9 mouse cellular contexts compared by ENCODE assay signal in the genomic region with DNA sequence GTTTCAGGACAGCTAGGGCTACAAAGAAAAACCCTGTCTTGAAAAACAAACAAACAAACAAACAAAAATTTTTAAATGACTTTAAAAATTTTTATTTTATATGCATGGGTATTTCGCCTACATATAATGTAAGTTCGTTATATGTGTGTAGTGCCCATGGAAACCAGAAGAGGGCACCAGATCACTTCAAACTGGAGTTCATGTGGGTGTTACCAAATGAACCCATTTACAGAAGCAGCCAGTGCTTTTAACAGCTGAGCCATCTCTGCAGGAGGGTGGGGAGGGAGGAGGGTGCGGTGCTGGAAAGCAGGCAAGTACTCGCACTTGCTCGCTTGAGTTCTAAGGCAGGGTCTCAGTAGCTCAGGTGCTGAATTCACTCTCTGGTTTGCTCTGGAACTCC. TPM values are rescaled to one million over a fixed set of nuclear protein-coding genes. Genes with fewer than 3 reads are reported as not detected.
A peak's percentile ranks its signal among the peaks of the same experiment; 100 is the strongest.
DNase-seq lines count a peak whose midpoint lies in the region; ATAC-seq and TF ChIP-seq lines count a peak whose summit lies in the region.
"Had no signal": no experiment of that assay in that cellular context is flagged by ENCODE, and none has a peak within 500 bp of the region (broad histone marks: within the 10 kb centered on the region; RNA-seq: fewer than 3 reads in every experiment).

No protein-coding gene starts in this region.

- H3K9me3 ChIP-seq in liver, postnatal 0 days (ENCODE audit: low read length), result no peaks in the 10 kb centered on the region
- H3K9me3 ChIP-seq: neural tube, embryonic 13.5 days had no signal

- H3K4me2 ChIP-seq in liver, postnatal 0 days (ENCODE audit: low read depth, low read length), result no peak overlapping the region
- H3K4me2 ChIP-seq: neural tube, embryonic 13.5 days had no signal

- no peak overlapping the region for H3K27ac ChIP-seq in heart, adult 2 months
- H3K27ac ChIP-seq in liver, postnatal 0 days (ENCODE audit: low read depth), result no peak overlapping the region
- H3K27ac ChIP-seq: neural tube, embryonic 13.5 days had no signal

- TF ChIP-seq CTCF in heart, adult 2 months (IDR thresholded peaks at IDR 0.05), result peak; percentile 77
- TF ChIP-seq CTCF in liver, postnatal 0 days (IDR thresholded peaks at IDR 0.05; ENCODE audit: low read depth), result peak; percentile 75

- no peak overlapping the region for H3K4me3 ChIP-seq in heart, adult 2 months
- no peak overlapping the region for H3K4me3 ChIP-seq in liver, postnatal 0 days (ENCODE audit: low read depth, low read length)
- H3K4me3 ChIP-seq: neural tube, embryonic 13.5 days had no signal

- no peaks in the 10 kb centered on the region for H3K36me3 ChIP-seq in heart, adult 2 months (ENCODE audit: control insufficient read depth, insufficient read depth, low read length)
- peaks cover 5% of the 10 kb centered on the region for H3K36me3 ChIP-seq in liver, postnatal 0 days (replicated peaks; ENCODE audit: insufficient read depth, low read length)

- no peaks in the 10 kb centered on the region for H3K27me3 ChIP-seq in heart, adult 2 months (ENCODE audit: control insufficient read depth, insufficient read depth, low read length)
- no peaks in the 10 kb centered on the region for H3K27me3 ChIP-seq in liver, postnatal 0 days (ENCODE audit: insufficient read depth, low read length)
- H3K27me3 ChIP-seq: neural tube, embryonic 13.5 days had no signal

- H3K79me2 ChIP-seq in heart, adult 2 months (replicated peaks; ENCODE audit: control insufficient read depth, insufficient read depth, low read length), result no peaks in the 10 kb centered on the region

- H3K4me1 ChIP-seq in heart, adult 2 months (ENCODE audit: control insufficient read depth, insufficient read depth, low read length), result no peaks in the 10 kb centered on the region
- no peaks in the 10 kb centered on the region for H3K4me1 ChIP-seq in liver, postnatal 0 days (ENCODE audit: insufficient read depth)
- H3K4me1 ChIP-seq: neural tube, embryonic 13.5 days had no signal

- no peak for TF ChIP-seq EP300 in heart, adult 2 months (IDR thresholded peaks at IDR 0.05; ENCODE audit: insufficient read depth, low read depth, low read length)
- no peak for TF ChIP-seq EP300 in liver, postnatal 0 days (IDR thresholded peaks at IDR 0.05; ENCODE audit: low read depth)

- 87% methylated on average over 5 of the region's 5 CpGs for WGBS in heart, adult 2 months
- 70% methylated on average over 5 of the region's 5 CpGs for WGBS in liver, postnatal 0 days (ENCODE audit: insufficient replicate concordance)

- intact Hi-C loops in heart, adult 2 months (cut with DNase I), result no loop called here

- TF ChIP-seq POLR2A in heart, adult 2 months (IDR thresholded peaks at IDR 0.05; ENCODE audit: insufficient read depth, low read depth, low read length), result no peak

- peak; percentile 78 for ATAC-seq in common myeloid progenitor, adult 5-6 weeks (replicated peaks; ENCODE audit: low read depth, poor library complexity, severe bottlenecking)
- ATAC-seq in liver, postnatal 0 days, result no peak

- no peak overlapping the region for H3K9ac ChIP-seq in heart, adult 2 months (ENCODE audit: low read depth, low read length)
- no peak overlapping the region for H3K9ac ChIP-seq in liver, postnatal 0 days (replicated peaks)
- H3K9ac ChIP-seq: neural tube, embryonic 13.5 days had no signal

- DNase-seq in heart, adult 2 months, result no peak
- no peak for DNase-seq in heart, adult 11 months
- DNase-seq in right cerebral cortex, postnatal 14 days, result peak; percentile 49
- no peak for DNase-seq in right cerebral cortex, postnatal 36 days (ENCODE audit: low spot score in 2 of 2)
- DNase-seq in liver, postnatal 0 days, result peak; percentile 59
- peak; percentile 73 for DNase-seq in thymus, postnatal 0 days (ENCODE audit: low spot score)
- DNase-seq in frontal cortex, postnatal 25 days (ENCODE audit: low spot score in 2 of 2), result no peak

RNA-seq across cellular contexts. Expression of gene Rpl12, which starts 21.9 kb away (rescaled TPM):
- 10 to 100 TPM; 60.6 to 64.0 TPM for total RNA-seq in heart, adult 2 months (2021)
- polyA plus RNA-seq in heart, adult 2 months (2012; rRNA removed), result 150 and 174 TPM in 2 replicates
- 2,360 and 2,455 TPM in 2 replicates for total RNA-seq in common myeloid progenitor, adult 5-6 weeks (2017)
- 103 and 104 TPM in 2 replicates for polyA plus RNA-seq in liver, postnatal 0 days (2015; fragmentation: Nextera tagmentation; extraction: Ambion mirVana)
- 269 and 272 TPM in 2 replicates for polyA plus RNA-seq in thymus, postnatal 0 days (2015; fragmentation: Nextera tagmentation; extraction: Ambion mirVana)

RNA-seq across cellular contexts. Expression of gene Lrsam1, which starts 22.0 kb away (rescaled TPM):
- 10 to 100 TPM; 12.6 to 16.3 TPM for total RNA-seq in heart, adult 2 months (2021)
- polyA plus RNA-seq in heart, adult 2 months (2012; rRNA removed), result 11.4 and 14.8 TPM in 2 replicates
- total RNA-seq in common myeloid progenitor, adult 5-6 weeks (2017), result 4.0 and 6.2 TPM in 2 replicates
- polyA plus RNA-seq in liver, postnatal 0 days (2015; fragmentation: Nextera tagmentation; extraction: Ambion mirVana), result 1.3 and 1.6 TPM in 2 replicates
- 3.3 and 4.0 TPM in 2 replicates for polyA plus RNA-seq in thymus, postnatal 0 days (2015; fragmentation: Nextera tagmentation; extraction: Ambion mirVana)

RNA-seq across cellular contexts. Expression of gene Slc2a8, which starts 42.5 kb away (rescaled TPM):
- total RNA-seq in heart, adult 2 months (2021), result 10 to 100 TPM; 12.8 to 16.6 TPM
- polyA plus RNA-seq in heart, adult 2 months (2012; rRNA removed), result 25.2 and 35.7 TPM in 2 replicates
- 1.6 and 3.0 TPM in 2 replicates for total RNA-seq in common myeloid progenitor, adult 5-6 weeks (2017)
- polyA plus RNA-seq in liver, postnatal 0 days (2015; fragmentation: Nextera tagmentation; extraction: Ambion mirVana), result 11.7 and 11.8 TPM in 2 replicates
- 13.1 and 13.6 TPM in 2 replicates for polyA plus RNA-seq in thymus, postnatal 0 days (2015; fragmentation: Nextera tagmentation; extraction: Ambion mirVana)

Comparison
In these comparisons a context has a peak if more than half of its experiments do, and no peak if none do; other contexts are left out.
1. DNase-seq: peak in right cerebral cortex, postnatal 14 days (single experiment), liver, postnatal 0 days (single experiment) and thymus, postnatal 0 days (single experiment); none in heart, adult 2 months (0 of 2), heart, adult 11 months (single experiment), right cerebral cortex, postnatal 36 days (0 of 2) and frontal cortex, postnatal 25 days (0 of 2).